Mouse (Mus musculus) lung, postnatal 0 days (tissue): ENCODE data around the gene Arnt2.

Experiments used
- CTCF ChIP-seq: IDR thresholded peaks from 2 replicates; pipeline ENCODE4 v1.5.1; 2016; ENCODE audit warnings: antibody characterized with exemption, mild to moderate bottlenecking
- EP300 ChIP-seq: IDR thresholded peaks from 2 replicates; pipeline ENCODE4 v1.6.1; 2016; ENCODE audit warnings: antibody characterized with exemption, mild to moderate bottlenecking, control low read depth

DNA sequence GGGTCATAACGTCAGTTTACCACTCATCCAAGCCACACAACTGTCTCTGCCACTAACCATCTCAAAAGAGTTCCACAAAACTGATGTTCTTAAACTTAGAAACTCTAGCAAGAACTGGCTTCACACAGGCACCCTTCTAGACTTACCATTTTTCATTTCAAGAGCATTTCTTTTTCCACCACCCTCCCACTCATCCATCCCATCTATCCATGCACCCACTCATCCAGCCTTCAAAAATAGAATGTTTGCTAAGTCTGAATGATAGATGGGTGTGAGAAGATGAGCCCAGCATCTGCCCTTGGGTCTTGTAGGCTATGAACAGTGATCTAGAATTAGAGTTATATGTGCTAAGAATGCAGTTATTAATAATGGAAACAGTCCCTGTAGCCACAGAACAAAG lies 109.7 kb downstream of the Arnt2 start:
- no peak for TF ChIP-seq CTCF
- no peak for TF ChIP-seq EP300
